Mouse (Mus musculus) hindbrain, embryonic 14.5 days (tissue): Measurements from ENCODE around the gene Tbcc. TPM values are rescaled to one million over a fixed set of nuclear protein-coding genes. Genes with fewer than 3 reads are reported as not detected.
A peak's percentile ranks its signal among the peaks of the same experiment; 100 is the strongest.

ENCODE experiments used
- ATAC-seq: fragments of 200-750 bp; cut with Nextera tagmentation; 2 replicates; pipeline ENCODE4 v1.8.0; 2017; ENCODE audit warnings: moderate number of reproducible peaks, mild to moderate bottlenecking, moderate TSS enrichment, moderate library complexity; ENCODE audit not compliant: low FRiP score
- DNase-seq: peaks from one replicate; pipeline ENCODE4 v3.0.0-alpha.2; 2015; ENCODE audit warnings: low spot score
- H3K27ac ChIP-seq: fragments of 300-500 bp; sonication (generic); 2 replicates; pipeline ENCODE4 v1.5.1; 2014; ENCODE audit warnings: mild to moderate bottlenecking, moderate library complexity
- H3K27me3 ChIP-seq: fragments of 300-500 bp; sonication (generic); 2 replicates; pipeline ENCODE4 v1.6.1; 2014; ENCODE audit warnings: mild to moderate bottlenecking, low read length, mixed read lengths; ENCODE audit not compliant: control insufficient read depth, insufficient read depth
- H3K36me3 ChIP-seq: fragments of 300-500 bp; sonication (generic); replicated peaks from 2 replicates; pipeline ENCODE4 v1.6.1; 2014; ENCODE audit not compliant: control insufficient read depth, insufficient read depth
- H3K4me1 ChIP-seq: fragments of 300-500 bp; sonication (generic); replicated peaks from 2 replicates; pipeline ENCODE4 v1.6.1; 2014; ENCODE audit warnings: antibody characterized with exemption, low read length, mixed read lengths; ENCODE audit not compliant: control insufficient read depth, insufficient read depth
- H3K4me2 ChIP-seq: fragments of 300-500 bp; sonication (generic); replicated peaks from 2 replicates; pipeline ENCODE4 v1.6.1; 2014; ENCODE audit warnings: mild to moderate bottlenecking, moderate library complexity
- H3K4me3 ChIP-seq: fragments of 300-500 bp; sonication (generic); replicated peaks from 2 replicates; pipeline ENCODE4 v1.5.1; 2014; ENCODE audit warnings: mild to moderate bottlenecking, low read length
- H3K9ac ChIP-seq: fragments of 300-500 bp; sonication (generic); 2 replicates; pipeline ENCODE4 v1.6.1; 2014
- H3K9me3 ChIP-seq: fragments of 300-500 bp; sonication (generic); 2 replicates; pipeline ENCODE4 v1.6.1; 2016; ENCODE audit warnings: low read length; ENCODE audit not compliant: control insufficient read depth
- WGBS: fragments of 180-500 bp; shearing (Covaris S2); extraction: QIAGEN DNeasy Blood & Tissue Kit; methylation state at CpG from one replicate; pipeline ENCODE4 v1.1.7; 2014; 5-methylcytosine and 5-hydroxymethylcytosine counted together
- polyA plus RNA-seq: library from polyadenylated mRNA; unstranded; fragments of >200 nt; fragmentation: Nextera tagmentation; extraction: Ambion mirVana; gene quantifications from 2 replicates; pipeline ENCODE4 v1.2.1, GENCODE M21; 2014

The Tbcc gene
- polyA plus RNA-seq, 1 experiment from 2014 or later = 61.6 TPM

- 75% methylated on average over 5 of the region's 5 CpGs for WGBS
- no peak for ATAC-seq
- H3K27ac ChIP-seq = no peak overlapping the region
- no peak for DNase-seq
- no peak overlapping the region for H3K4me2 ChIP-seq
- H3K9ac ChIP-seq = no peak overlapping the region
- H3K4me3 ChIP-seq = no peak overlapping the region
- H3K27me3 ChIP-seq = no peaks in the 10 kb centered on the region
- no peaks in the 10 kb centered on the region for H3K36me3 ChIP-seq
- 0 out of 2 replicates have a peak, but pooled peaks cover 7% of the 10 kb centered on the region for H3K4me1 ChIP-seq
- no peaks in the 10 kb centered on the region for H3K9me3 ChIP-seq
Measured at GRCm38 (mm10) chr17:46877061-46877460, 13.4 kb upstream of the Tbcc start.

GRCm38 (mm10) chr17:46879841-46880311, 10.6 kb upstream of the Tbcc start:
- H3K4me1 ChIP-seq = 0 out of 2 replicates have a peak, but pooled peaks cover 7% of the 10 kb centered on the region
- no peaks in the 10 kb centered on the region for H3K36me3 ChIP-seq
- DNase-seq = no peak
- H3K4me3 ChIP-seq = no peak overlapping the region
- H3K9ac ChIP-seq = peak overlapping the region; percentile 36; the same call in 1 of the 2 replicates
- H3K9me3 ChIP-seq = no peaks in the 10 kb centered on the region
- H3K27me3 ChIP-seq = no peaks in the 10 kb centered on the region
- H3K4me2 ChIP-seq = no peak overlapping the region
- ATAC-seq = 0 out of 2 replicates have a peak, but pooled peaks have one; percentile 51
- 0 out of 2 replicates have a peak overlapping the region, but pooled peaks have one; percentile 41 for H3K27ac ChIP-seq
- WGBS = 38% methylated on average over 14 of the region's 14 CpGs

GRCm38 (mm10) chr17:46880322-46880721, 10.2 kb upstream of the Tbcc start:
- Histone ChIP-seq H3K9me3 (no peaks in the 10 kb centered on the region), H3K27me3 (no peaks in the 10 kb centered on the region), H3K4me1 (0 out of 2 replicates have a peak, but pooled peaks cover 7% of the 10 kb centered on the region), H3K36me3 (no peaks in the 10 kb centered on the region), H3K27ac (no peak overlapping the region), H3K4me2 (no peak overlapping the region), H3K4me3 (no peak overlapping the region), H3K9ac (no peak overlapping the region)
- ATAC-seq = no peak
- DNase-seq = no peak
- 84% methylated on average over 2 of the region's 2 CpGs for WGBS

DNA sequence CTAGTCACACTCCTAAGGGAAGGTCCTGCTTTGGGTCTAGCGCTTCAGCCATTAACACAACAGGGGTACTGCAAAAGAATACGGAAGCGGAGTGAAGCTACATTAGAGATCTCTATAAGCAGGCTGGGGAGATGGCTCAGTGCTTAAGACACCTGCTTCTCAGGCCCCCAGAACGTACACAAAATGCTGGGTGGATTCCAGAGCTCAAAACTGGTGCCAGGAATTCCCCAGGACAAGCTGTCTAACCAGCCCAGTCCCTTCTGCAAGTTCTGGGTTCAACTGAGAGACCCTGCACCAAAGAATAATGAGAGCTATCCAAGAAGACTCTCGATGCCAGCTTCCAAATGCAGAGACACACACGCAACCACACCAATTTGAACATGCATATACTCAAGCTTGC, 8.8 kb upstream of the Tbcc start:
- no peaks in the 10 kb centered on the region for H3K27me3 ChIP-seq
- H3K4me3 ChIP-seq = no peak overlapping the region
- H3K4me1 ChIP-seq = 0 out of 2 replicates have a peak, but pooled peaks cover 7% of the 10 kb centered on the region
- H3K9me3 ChIP-seq = no peaks in the 10 kb centered on the region
- ATAC-seq (no peak), DNase-seq (no peak)
- H3K36me3 ChIP-seq = no peaks in the 10 kb centered on the region
- 89% methylated on average over 6 of the region's 6 CpGs for WGBS
- no peak overlapping the region for H3K27ac ChIP-seq
- no peak overlapping the region for H3K4me2 ChIP-seq
- no peak overlapping the region for H3K9ac ChIP-seq

- no peaks in the 10 kb centered on the region for H3K9me3 ChIP-seq
- no peak overlapping the region for H3K4me2 ChIP-seq
- no peaks in the 10 kb centered on the region for H3K27me3 ChIP-seq
- 90% methylated on average over 9 of the region's 9 CpGs for WGBS
- DNase-seq (no peak), ATAC-seq (no peak)
- no peak overlapping the region for H3K4me3 ChIP-seq
- H3K4me1 ChIP-seq = 0 out of 2 replicates have a peak, but pooled peaks cover 8% of the 10 kb centered on the region
- H3K36me3 ChIP-seq = no peaks in the 10 kb centered on the region
- H3K9ac ChIP-seq = no peak overlapping the region
- no peak overlapping the region for H3K27ac ChIP-seq
Measured at GRCm38 (mm10) chr17:46883107-46883506, 7.4 kb upstream of the Tbcc start.

- Histone ChIP-seq H3K9ac (no peak overlapping the region), H3K27ac (no peak overlapping the region), H3K27me3 (no peaks in the 10 kb centered on the region), H3K9me3 (no peaks in the 10 kb centered on the region), H3K4me3 (no peak overlapping the region), H3K36me3 (no peaks in the 10 kb centered on the region), H3K4me1 (peaks cover 15% of the 10 kb centered on the region), H3K4me2 (no peak overlapping the region)
- DNase-seq (no peak), ATAC-seq (no peak)
- 93% methylated on average over 6 of the region's 6 CpGs for WGBS
Measured at GRCm38 (mm10) chr17:46884766-46885165, 5.7 kb upstream of the Tbcc start.

DNA sequence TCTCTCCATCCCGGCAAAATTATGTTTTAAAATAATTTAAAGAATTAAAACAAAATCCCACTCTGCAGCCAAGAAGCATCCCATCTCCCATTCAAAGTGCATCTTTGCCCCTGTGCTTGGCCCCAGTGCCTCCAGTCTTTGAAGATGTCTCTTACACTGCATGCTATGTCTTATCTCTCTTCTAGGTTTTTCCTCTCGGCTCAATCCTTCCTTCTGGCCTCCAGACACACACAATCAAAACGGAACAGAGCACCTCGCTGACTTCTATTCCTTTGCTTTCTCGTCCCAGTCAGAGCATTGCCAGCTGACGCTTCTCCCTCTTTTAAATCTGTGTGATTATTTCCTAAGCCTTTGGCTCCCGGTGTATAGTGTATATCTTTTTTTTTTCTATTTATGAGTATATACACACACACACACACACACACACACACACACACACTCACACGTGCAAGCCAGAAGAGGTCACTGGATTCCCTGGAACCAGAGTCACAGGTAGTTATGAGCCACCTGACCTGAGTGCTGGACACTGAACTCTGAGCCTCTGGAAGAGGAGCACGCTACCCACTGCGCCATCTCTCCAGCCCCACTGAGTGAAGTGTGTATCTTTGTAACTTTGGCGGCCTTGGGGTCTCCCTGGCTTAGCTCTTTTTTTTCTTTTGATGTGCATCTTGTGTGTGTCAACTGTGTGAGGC, 5.1 kb upstream of the Tbcc start:
- no peak overlapping the region for H3K9ac ChIP-seq
- no peaks in the 10 kb centered on the region for H3K9me3 ChIP-seq
- peaks cover 10% of the 10 kb centered on the region for H3K4me1 ChIP-seq
- H3K4me3 ChIP-seq = no peak overlapping the region
- H3K4me2 ChIP-seq = no peak overlapping the region
- H3K36me3 ChIP-seq = no peaks in the 10 kb centered on the region
- H3K27me3 ChIP-seq = no peaks in the 10 kb centered on the region
- H3K27ac ChIP-seq = no peak overlapping the region
- WGBS = 86% methylated on average over 11 of the region's 11 CpGs
- ATAC-seq = no peak
- no peak for DNase-seq

DNA sequence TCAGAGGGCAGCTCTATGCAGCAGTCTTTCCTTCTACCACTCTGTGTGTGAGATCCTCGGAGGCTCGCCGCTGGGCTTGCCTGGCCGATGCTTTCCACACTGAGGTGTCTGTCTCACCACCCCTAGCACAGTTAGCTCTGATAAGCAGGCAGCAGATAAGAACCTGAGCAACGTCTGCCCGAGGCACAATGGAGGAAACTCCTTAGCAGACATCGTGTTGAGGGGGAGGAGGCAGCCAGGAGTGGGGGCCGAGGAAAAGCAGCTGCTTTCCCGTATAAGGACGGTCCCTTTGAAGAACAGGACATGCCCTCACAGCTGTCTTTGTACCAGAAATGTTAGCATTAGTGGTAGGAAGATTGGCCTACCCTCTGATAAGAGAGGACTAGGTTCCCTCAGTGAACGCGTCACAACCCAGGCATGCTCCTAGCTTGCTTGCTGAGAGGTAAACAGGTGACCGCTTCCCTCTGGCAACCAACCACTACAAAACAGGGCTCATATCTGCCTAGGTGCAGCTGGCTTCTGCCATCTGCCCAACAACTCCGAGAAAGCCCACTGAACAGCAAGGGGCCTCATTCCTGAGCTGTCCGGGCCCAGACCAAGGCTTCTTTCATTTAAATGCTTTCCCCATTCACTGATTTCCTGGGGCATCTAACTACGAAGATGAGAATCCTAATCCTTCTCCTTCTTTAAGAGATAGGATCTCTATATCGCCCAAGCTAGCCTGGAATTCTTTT, 4.4 kb upstream of the Tbcc start:
- no peak overlapping the region for H3K4me3 ChIP-seq
- no peaks in the 10 kb centered on the region for H3K36me3 ChIP-seq
- H3K4me2 ChIP-seq = no peak overlapping the region
- no peak for ATAC-seq
- no peak for DNase-seq
- H3K9me3 ChIP-seq = no peaks in the 10 kb centered on the region
- no peaks in the 10 kb centered on the region for H3K27me3 ChIP-seq
- WGBS = 54% methylated on average over 17 of the region's 17 CpGs
- H3K27ac ChIP-seq = no peak overlapping the region
- H3K4me1 ChIP-seq = peaks cover 10% of the 10 kb centered on the region
- peak overlapping the region; percentile 29; the same call in 1 of the 2 replicates for H3K9ac ChIP-seq

GRCm38 (mm10) chr17:46888511-46889212, 1.8 kb upstream of the Tbcc start:
- Histone ChIP-seq H3K27ac (peak overlapping the region; percentile 98), H3K4me1 (peaks cover 32% of the 10 kb centered on the region), H3K9me3 (no peaks in the 10 kb centered on the region), H3K36me3 (no peaks in the 10 kb centered on the region; the same call in 1 of the 2 replicates), H3K4me3 (peak overlapping the region; percentile 97), H3K9ac (peak overlapping the region; percentile 83), H3K4me2 (peak overlapping the region; percentile 76), H3K27me3 (no peaks in the 10 kb centered on the region)
- DNase-seq = peak; percentile 52
- ATAC-seq = no peak
- 34% methylated on average over 16 of the region's 16 CpGs for WGBS
